Mouse (Mus musculus): ENCODE measurements around the gene Uap1. TPM values are rescaled to one million over a fixed set of nuclear protein-coding genes. Genes with fewer than 3 reads are reported as not detected.

The Uap1 gene
- polyA plus RNA-seq, 1 experiment from 2014 or later, result 58.9 TPM

GRCm38 (mm10) chr1:170155761-170156160, 19.0 kb downstream of the Uap1 start:
- WGBS, result 58% methylated on average over 5 of the region's 5 CpGs
- Histone ChIP-seq H3K36me3 (ENCODE audit: control insufficient read depth, insufficient read depth, low read length) (peaks cover 13% of the 10 kb centered on the region; the same call in 1 of the 2 replicates), H3K27ac (ENCODE audit: low read length) (no peak overlapping the region), H3K9ac (ENCODE audit: low read length) (no peak overlapping the region), H3K4me2 (ENCODE audit: low read depth, low read length) (no peak overlapping the region), H3K27me3 (ENCODE audit: control insufficient read depth, insufficient read depth, low read length) (no peaks in the 10 kb centered on the region), H3K4me3 (replicated peaks; ENCODE audit: low read length) (no peak overlapping the region), H3K4me1 (ENCODE audit: control insufficient read depth, insufficient read depth, low read length) (no peaks in the 10 kb centered on the region), H3K9me3 (replicated peaks; ENCODE audit: control insufficient read depth, low read length) (no peaks in the 10 kb centered on the region)
- ATAC-seq (ENCODE audit: insufficient read depth, low FRiP score), result no peak

GRCm38 (mm10) chr1:170155298-170155697, 19.5 kb downstream of the Uap1 start:
- ATAC-seq (ENCODE audit: insufficient read depth, low FRiP score), result no peak
- 78% methylated on average over 2 of the region's 2 CpGs for WGBS
- no peak overlapping the region for H3K9ac ChIP-seq (ENCODE audit: low read length)
- H3K4me3 ChIP-seq (replicated peaks; ENCODE audit: low read length), result no peak overlapping the region
- H3K27ac ChIP-seq (ENCODE audit: low read length), result no peak overlapping the region
- no peaks in the 10 kb centered on the region for H3K4me1 ChIP-seq (ENCODE audit: control insufficient read depth, insufficient read depth, low read length)
- no peaks in the 10 kb centered on the region for H3K27me3 ChIP-seq (ENCODE audit: control insufficient read depth, insufficient read depth, low read length)
- no peaks in the 10 kb centered on the region for H3K9me3 ChIP-seq (replicated peaks; ENCODE audit: control insufficient read depth, low read length)
- H3K4me2 ChIP-seq (ENCODE audit: low read depth, low read length), result no peak overlapping the region
- peaks cover 16% of the 10 kb centered on the region for H3K36me3 ChIP-seq (ENCODE audit: control insufficient read depth, insufficient read depth, low read length)

GRCm38 (mm10) chr1:170153986-170154385, 20.8 kb downstream of the Uap1 start:
- Histone ChIP-seq H3K4me2 (ENCODE audit: low read depth, low read length) (no peak overlapping the region), H3K4me3 (replicated peaks; ENCODE audit: low read length) (no peak overlapping the region), H3K27me3 (ENCODE audit: control insufficient read depth, insufficient read depth, low read length) (no peaks in the 10 kb centered on the region), H3K9ac (ENCODE audit: low read length) (no peak overlapping the region), H3K36me3 (ENCODE audit: control insufficient read depth, insufficient read depth, low read length) (peaks cover 20% of the 10 kb centered on the region), H3K4me1 (ENCODE audit: control insufficient read depth, insufficient read depth, low read length) (no peaks in the 10 kb centered on the region), H3K9me3 (replicated peaks; ENCODE audit: control insufficient read depth, low read length) (no peaks in the 10 kb centered on the region), H3K27ac (ENCODE audit: low read length) (no peak overlapping the region)
- no peak for ATAC-seq (ENCODE audit: insufficient read depth, low FRiP score)
- 84% methylated on average over 8 of the region's 8 CpGs for WGBS

- Histone ChIP-seq H3K4me3 (replicated peaks; ENCODE audit: low read length) (no peak overlapping the region), H3K4me1 (ENCODE audit: control insufficient read depth, insufficient read depth, low read length) (0 out of 2 replicates have a peak, but pooled peaks cover 3% of the 10 kb centered on the region), H3K9ac (ENCODE audit: low read length) (no peak overlapping the region), H3K4me2 (ENCODE audit: low read depth, low read length) (no peak overlapping the region), H3K36me3 (ENCODE audit: control insufficient read depth, insufficient read depth, low read length) (peaks cover 20% of the 10 kb centered on the region), H3K9me3 (replicated peaks; ENCODE audit: control insufficient read depth, low read length) (no peaks in the 10 kb centered on the region), H3K27ac (ENCODE audit: low read length) (no peak overlapping the region), H3K27me3 (ENCODE audit: control insufficient read depth, insufficient read depth, low read length) (no peaks in the 10 kb centered on the region)
- 91% methylated on average over 2 of the region's 2 CpGs for WGBS
- ATAC-seq (ENCODE audit: insufficient read depth, low FRiP score), result no peak
These were observed 22.2 kb downstream of the Uap1 start for GRCm38 (mm10) chr1:170152552-170152951.

- Histone ChIP-seq H3K27me3 (ENCODE audit: control insufficient read depth, insufficient read depth, low read length) (no peaks in the 10 kb centered on the region), H3K36me3 (ENCODE audit: control insufficient read depth, insufficient read depth, low read length) (peaks cover 16% of the 10 kb centered on the region), H3K9ac (ENCODE audit: low read length) (no peak overlapping the region), H3K4me1 (ENCODE audit: control insufficient read depth, insufficient read depth, low read length) (0 out of 2 replicates have a peak, but pooled peaks cover 3% of the 10 kb centered on the region), H3K27ac (ENCODE audit: low read length) (no peak overlapping the region), H3K9me3 (replicated peaks; ENCODE audit: control insufficient read depth, low read length) (no peaks in the 10 kb centered on the region), H3K4me3 (replicated peaks; ENCODE audit: low read length) (no peak overlapping the region), H3K4me2 (ENCODE audit: low read depth, low read length) (no peak overlapping the region)
- ATAC-seq (ENCODE audit: insufficient read depth, low FRiP score), result no peak
- 82% methylated on average over 6 of the region's 6 CpGs for WGBS
These were observed 23.9 kb downstream of the Uap1 start for GRCm38 (mm10) chr1:170150870-170151269.

GRCm38 (mm10) chr1:170149756-170150155, 25.0 kb downstream of the Uap1 start:
- H3K27me3 ChIP-seq (ENCODE audit: control insufficient read depth, insufficient read depth, low read length), result no peaks in the 10 kb centered on the region
- no peak for ATAC-seq (ENCODE audit: insufficient read depth, low FRiP score)
- H3K27ac ChIP-seq (ENCODE audit: low read length), result no peak overlapping the region
- H3K4me2 ChIP-seq (ENCODE audit: low read depth, low read length), result no peak overlapping the region
- 0 out of 2 replicates have a peak, but pooled peaks cover 3% of the 10 kb centered on the region for H3K4me1 ChIP-seq (ENCODE audit: control insufficient read depth, insufficient read depth, low read length)
- no peaks in the 10 kb centered on the region for H3K9me3 ChIP-seq (replicated peaks; ENCODE audit: control insufficient read depth, low read length)
- no peak overlapping the region for H3K4me3 ChIP-seq (replicated peaks; ENCODE audit: low read length)
- WGBS, result 89% methylated on average over 4 of the region's 4 CpGs
- no peak overlapping the region for H3K9ac ChIP-seq (ENCODE audit: low read length)
- peaks cover 10% of the 10 kb centered on the region for H3K36me3 ChIP-seq (ENCODE audit: control insufficient read depth, insufficient read depth, low read length)

GRCm38 (mm10) chr1:170148536-170148935, 26.2 kb downstream of the Uap1 start:
- Histone ChIP-seq H3K36me3 (ENCODE audit: control insufficient read depth, insufficient read depth, low read length) (peaks cover 15% of the 10 kb centered on the region), H3K4me1 (ENCODE audit: control insufficient read depth, insufficient read depth, low read length) (0 out of 2 replicates have a peak, but pooled peaks cover 3% of the 10 kb centered on the region), H3K4me3 (replicated peaks; ENCODE audit: low read length) (no peak overlapping the region), H3K9me3 (replicated peaks; ENCODE audit: control insufficient read depth, low read length) (no peaks in the 10 kb centered on the region), H3K4me2 (ENCODE audit: low read depth, low read length) (no peak overlapping the region), H3K27me3 (ENCODE audit: control insufficient read depth, insufficient read depth, low read length) (no peaks in the 10 kb centered on the region), H3K27ac (ENCODE audit: low read length) (no peak overlapping the region), H3K9ac (ENCODE audit: low read length) (no peak overlapping the region)
- ATAC-seq (ENCODE audit: insufficient read depth, low FRiP score), result no peak
- WGBS, result 80% methylated on average over 6 of the region's 6 CpGs

- no peaks in the 10 kb centered on the region for H3K9me3 ChIP-seq (replicated peaks; ENCODE audit: control insufficient read depth, low read length)
- WGBS, result 78% methylated on average over 9 of the region's 9 CpGs
- no peak overlapping the region for H3K9ac ChIP-seq (ENCODE audit: low read length)
- peak; percentile 44; the same call in 1 of the 2 replicates for ATAC-seq (ENCODE audit: insufficient read depth, low FRiP score)
- H3K4me1 ChIP-seq (ENCODE audit: control insufficient read depth, insufficient read depth, low read length), result 0 out of 2 replicates have a peak, but pooled peaks cover 3% of the 10 kb centered on the region
- H3K4me3 ChIP-seq (replicated peaks; ENCODE audit: low read length), result no peak overlapping the region
- no peaks in the 10 kb centered on the region for H3K27me3 ChIP-seq (ENCODE audit: control insufficient read depth, insufficient read depth, low read length)
- H3K27ac ChIP-seq (ENCODE audit: low read length), result no peak overlapping the region
- peaks cover 20% of the 10 kb centered on the region for H3K36me3 ChIP-seq (ENCODE audit: control insufficient read depth, insufficient read depth, low read length)
- no peak overlapping the region for H3K4me2 ChIP-seq (ENCODE audit: low read depth, low read length)
These were observed 26.9 kb downstream of the Uap1 start for GRCm38 (mm10) chr1:170147651-170148448.

- H3K4me1 ChIP-seq (ENCODE audit: control insufficient read depth, insufficient read depth, low read length), result 0 out of 2 replicates have a peak, but pooled peaks cover 3% of the 10 kb centered on the region
- 92% methylated on average over 4 of the region's 4 CpGs for WGBS
- peaks cover 23% of the 10 kb centered on the region for H3K36me3 ChIP-seq (ENCODE audit: control insufficient read depth, insufficient read depth, low read length)
- H3K4me2 ChIP-seq (ENCODE audit: low read depth, low read length), result no peak overlapping the region
- no peaks in the 10 kb centered on the region for H3K9me3 ChIP-seq (replicated peaks; ENCODE audit: control insufficient read depth, low read length)
- no peak overlapping the region for H3K9ac ChIP-seq (ENCODE audit: low read length)
- no peak for ATAC-seq (ENCODE audit: insufficient read depth, low FRiP score)
- H3K4me3 ChIP-seq (replicated peaks; ENCODE audit: low read length), result no peak overlapping the region
- H3K27ac ChIP-seq (ENCODE audit: low read length), result no peak overlapping the region
- H3K27me3 ChIP-seq (ENCODE audit: control insufficient read depth, insufficient read depth, low read length), result no peaks in the 10 kb centered on the region
These were observed 29.2 kb downstream of the Uap1 start for GRCm38 (mm10) chr1:170145606-170146005.

All from stomach, embryonic 16.5 days (tissue).